Mouse (Mus musculus) G1E (cell line): ENCODE data around the gene P2rx1.

Experiments used
- CTCF ChIP-seq: IDR thresholded peaks from 2 replicates; pipeline ENCODE4 v1.5.1; 2012; ENCODE audit warnings: low read depth, low read length, inconsistent platforms, mixed read lengths
- GATA1 ChIP-seq: IDR thresholded peaks from 2 replicates; pipeline ENCODE4 v1.6.1; 2012; ENCODE audit warnings: borderline replicate concordance, low read length, inconsistent platforms, mixed read lengths
- POLR2AphosphoS5 ChIP-seq: IDR thresholded peaks from 2 replicates; pipeline ENCODE4 v1.6.1; 2012; ENCODE audit warnings: low read depth, low read length, inconsistent platforms; ENCODE audit not compliant: insufficient replicate concordance
- TAL1 ChIP-seq: conservative IDR thresholded peaks from 2 replicates; pipeline ENCODE4 v1.6.1; 2012; ENCODE audit warnings: low read depth, low read length, inconsistent platforms, mixed read lengths

- TF ChIP-seq CTCF (no peak), POLR2AphosphoS5 (no peak), GATA1 (no peak), TAL1 (no peak)
Observed at GRCm38 (mm10) chr11:72991961-72992360, 6.9 kb upstream of the P2rx1 start.
